Mouse (Mus musculus) heart, embryonic 16.5 days (tissue): Measurements from ENCODE around the gene Mtmr2. TPM values are rescaled to one million over a fixed set of nuclear protein-coding genes. Genes with fewer than 3 reads are reported as not detected.

Source experiments
- ATAC-seq: fragments of 200-750 bp; cut with Nextera tagmentation; replicated peaks from 2 replicates; pipeline ENCODE4 v1.8.0; 2017; ENCODE audit warnings: moderate number of reproducible peaks; ENCODE audit not compliant: insufficient read depth, low FRiP score; ENCODE audit errors: extremely low read depth
- H3K27ac ChIP-seq: fragments of 300-500 bp; sonication (generic); 2 replicates; pipeline ENCODE4 v1.5.1; 2014; ENCODE audit warnings: mild to moderate bottlenecking, low read length, control low read depth, moderate library complexity
- H3K27me3 ChIP-seq: fragments of 300-500 bp; sonication (generic); 2 replicates; pipeline ENCODE4 v1.6.1; 2014; ENCODE audit warnings: low read length, mixed read lengths; ENCODE audit not compliant: control insufficient read depth, insufficient read depth
- H3K36me3 ChIP-seq: fragments of 300-500 bp; sonication (generic); 2 replicates; pipeline ENCODE4 v1.6.1; 2014; ENCODE audit not compliant: control insufficient read depth, insufficient read depth
- H3K4me1 ChIP-seq: fragments of 300-500 bp; sonication (generic); 2 replicates; pipeline ENCODE4 v1.6.1; 2014; ENCODE audit warnings: low read length, mixed read lengths; ENCODE audit not compliant: control insufficient read depth, insufficient read depth
- H3K4me2 ChIP-seq: fragments of 300-500 bp; sonication (generic); 2 replicates; pipeline ENCODE4 v1.6.1; 2014; ENCODE audit warnings: low read depth, mild to moderate bottlenecking, control low read depth, low read length
- H3K4me3 ChIP-seq: fragments of 300-500 bp; sonication (generic); 2 replicates; pipeline ENCODE4 v1.5.1; 2014; ENCODE audit warnings: mild to moderate bottlenecking, control low read depth, low read length
- H3K9ac ChIP-seq: fragments of 300-500 bp; sonication (generic); 2 replicates; pipeline ENCODE4 v1.6.1; 2014; ENCODE audit warnings: low read length, control low read depth
- H3K9me3 ChIP-seq: fragments of 300-500 bp; sonication (generic); replicated peaks from 2 replicates; pipeline ENCODE4 v1.6.1; 2016; ENCODE audit warnings: low read length; ENCODE audit not compliant: control insufficient read depth
- WGBS: fragments of 180-500 bp; shearing (Covaris S2); extraction: QIAGEN DNeasy Blood & Tissue Kit; methylation state at CpG from one replicate; pipeline ENCODE4 v1.1.7; 2014; 5-methylcytosine and 5-hydroxymethylcytosine counted together
- polyA plus RNA-seq: library from polyadenylated mRNA; unstranded; fragments of >200 nt; fragmentation: Nextera tagmentation; extraction: Ambion mirVana; gene quantifications from 2 replicates; pipeline ENCODE4 v1.2.1, GENCODE M21; 2015

Gene Mtmr2
- polyA plus RNA-seq, 1 experiment from 2014 or later: 46.0 TPM

GRCm38 (mm10) chr9:13826391-13826805, 78.2 kb downstream of the Mtmr2 start:
- peak; percentile 1 for ATAC-seq
- H3K9me3 ChIP-seq: no peaks in the 10 kb centered on the region
- under 1% methylated on average over 31 of the region's 31 CpGs for WGBS
- peak overlapping the region; percentile 99 for H3K27ac ChIP-seq
- H3K4me3 ChIP-seq: peak overlapping the region; percentile 80
- H3K27me3 ChIP-seq: no peaks in the 10 kb centered on the region
- peak overlapping the region; percentile 88 for H3K4me2 ChIP-seq
- peak overlapping the region; percentile 90 for H3K9ac ChIP-seq
- H3K36me3 ChIP-seq: peaks cover 8% of the 10 kb centered on the region; the same call in 1 of the 2 replicates
- peaks cover 14% of the 10 kb centered on the region for H3K4me1 ChIP-seq

DNA sequence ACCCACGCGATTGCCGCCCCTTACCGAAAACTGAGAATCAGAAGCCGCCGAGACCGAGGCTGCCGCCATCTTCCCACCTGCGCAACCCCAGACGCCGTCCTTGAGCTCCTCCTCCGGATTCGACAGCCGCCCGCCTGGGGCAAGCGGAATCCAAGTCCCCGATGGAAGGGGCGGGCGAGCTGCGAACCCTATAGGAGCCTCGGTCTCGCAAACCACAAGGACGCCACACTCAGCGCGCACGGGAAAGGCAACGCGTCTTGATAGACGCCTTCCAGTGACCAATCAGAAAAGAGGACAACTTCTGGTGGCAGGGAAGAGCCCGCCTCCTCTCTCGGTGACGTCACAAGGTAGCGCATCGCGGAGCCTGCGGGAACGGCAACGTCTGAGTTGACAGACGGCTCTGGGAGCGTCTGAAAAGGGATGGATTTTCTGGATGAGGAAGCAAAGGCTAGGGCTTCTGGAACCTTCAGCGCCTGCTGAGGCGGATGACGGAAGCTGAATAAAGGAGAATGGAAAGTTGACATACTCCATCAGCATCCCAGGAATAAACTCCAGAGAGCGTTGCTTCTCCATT, 78.7 kb downstream of the Mtmr2 start, which contains the start of gene Cep57:
Gene Cep57 (minus strand): TSS at position 276 of the 574 bp plus-strand sequence.
- peak; percentile 90 for ATAC-seq
- WGBS: under 1% methylated on average over 44 of the region's 44 CpGs

DNA sequence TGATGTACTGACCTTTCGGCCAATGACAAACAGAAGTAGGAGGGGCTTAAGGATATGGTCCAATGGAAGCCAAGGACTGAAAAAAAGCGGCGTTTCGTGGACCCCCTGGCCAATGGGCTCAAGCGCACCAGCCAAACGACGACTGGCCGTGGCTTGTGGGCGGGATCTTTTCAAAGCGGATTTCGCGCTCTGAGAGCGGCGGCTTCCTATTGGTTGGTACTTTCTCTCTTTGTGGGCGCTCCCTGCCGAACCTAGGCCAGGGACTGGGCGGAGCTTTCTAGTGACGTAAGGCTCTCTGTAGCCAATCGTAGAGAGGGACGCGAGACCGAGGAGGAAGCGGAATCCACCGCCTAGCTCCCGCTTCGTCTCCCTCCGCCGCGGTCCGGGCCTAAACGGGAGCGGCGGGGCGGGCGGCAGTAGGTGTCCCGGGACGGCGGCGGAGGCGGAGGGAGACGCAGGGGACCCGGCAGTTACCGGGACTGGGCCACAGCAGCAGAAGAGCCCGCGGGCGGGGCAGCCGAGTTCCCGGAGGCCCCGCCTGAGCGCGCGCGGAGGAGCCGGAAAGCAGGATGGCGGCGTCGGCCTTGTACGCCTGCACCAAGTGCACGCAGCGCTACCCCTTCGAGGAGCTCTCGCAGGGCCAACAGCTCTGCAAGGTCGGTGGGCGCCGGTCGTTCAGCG, 79.3 kb downstream of the Mtmr2 start, which contains the start of gene Fam76b:
Gene Fam76b (plus strand): TSS at position 311 of the 681 bp plus-strand sequence.
- peak within 1 kb of the TSS; percentile 99 for H3K27ac ChIP-seq
- H3K27me3 ChIP-seq: no peaks in the 10 kb centered on the region
- H3K9me3 ChIP-seq: no peaks in the 10 kb centered on the region
- H3K36me3 ChIP-seq: peaks cover 14% of the 10 kb centered on the region; the same call in 1 of the 2 replicates
- WGBS: under 1% methylated on average over 57 of the region's 67 CpGs
- H3K4me2 ChIP-seq: peak within 1 kb of the TSS; percentile 88
- peaks cover 14% of the 10 kb centered on the region for H3K4me1 ChIP-seq
- H3K4me3 ChIP-seq: peak within 1 kb of the TSS; percentile 80
- peak within 1 kb of the TSS; percentile 95 for H3K9ac ChIP-seq
- ATAC-seq: peak; percentile 92

More for the DNA sequence above, 78.7 kb downstream of the Mtmr2 start, which contains the start of gene Cep57:
- peak within 1 kb of the TSS; percentile 95 for H3K9ac ChIP-seq
- H3K27ac ChIP-seq: peak within 1 kb of the TSS; percentile 99
- H3K27me3 ChIP-seq: no peaks in the 10 kb centered on the region
- H3K4me2 ChIP-seq: peak within 1 kb of the TSS; percentile 88
- H3K4me3 ChIP-seq: peak within 1 kb of the TSS; percentile 80
- peaks cover 12% of the 10 kb centered on the region; the same call in 1 of the 2 replicates for H3K36me3 ChIP-seq
- peaks cover 14% of the 10 kb centered on the region for H3K4me1 ChIP-seq
- no peaks in the 10 kb centered on the region for H3K9me3 ChIP-seq

GRCm38 (mm10) chr9:13828087-13828441, 79.9 kb downstream of the Mtmr2 start:
- peak overlapping the region; percentile 76 for H3K4me3 ChIP-seq
- peak overlapping the region; percentile 95 for H3K9ac ChIP-seq
- peak; percentile 6; the same call in 1 of the 2 replicates for ATAC-seq
- WGBS: under 1% methylated on average over 23 of the region's 23 CpGs
- H3K27ac ChIP-seq: peak overlapping the region; percentile 98
- H3K4me1 ChIP-seq: peaks cover 14% of the 10 kb centered on the region
- H3K4me2 ChIP-seq: peak overlapping the region; percentile 88
- H3K9me3 ChIP-seq: no peaks in the 10 kb centered on the region
- H3K36me3 ChIP-seq: peaks cover 16% of the 10 kb centered on the region
- no peaks in the 10 kb centered on the region for H3K27me3 ChIP-seq

- no peak for ATAC-seq
- Histone ChIP-seq H3K4me1 (no peaks in the 10 kb centered on the region), H3K4me2 (no peak overlapping the region), H3K36me3 (peaks cover 55% of the 10 kb centered on the region), H3K4me3 (no peak overlapping the region), H3K9ac (no peak overlapping the region), H3K27ac (no peak overlapping the region), H3K9me3 (no peaks in the 10 kb centered on the region), H3K27me3 (no peaks in the 10 kb centered on the region)
- 72% methylated on average over 3 of the region's 3 CpGs for WGBS
Measured at GRCm38 (mm10) chr9:13835256-13835655, 87.0 kb downstream of the Mtmr2 start.

- no peak overlapping the region for H3K9ac ChIP-seq
- no peak overlapping the region for H3K27ac ChIP-seq
- H3K4me2 ChIP-seq: no peak overlapping the region
- no peaks in the 10 kb centered on the region for H3K27me3 ChIP-seq
- no peaks in the 10 kb centered on the region for H3K4me1 ChIP-seq
- WGBS: 43% methylated on average over 2 of the region's 2 CpGs
- no peak for ATAC-seq
- no peaks in the 10 kb centered on the region for H3K9me3 ChIP-seq
- H3K4me3 ChIP-seq: no peak overlapping the region
- peaks cover 57% of the 10 kb centered on the region for H3K36me3 ChIP-seq
Measured at GRCm38 (mm10) chr9:13836726-13837125, 88.5 kb downstream of the Mtmr2 start.

DNA sequence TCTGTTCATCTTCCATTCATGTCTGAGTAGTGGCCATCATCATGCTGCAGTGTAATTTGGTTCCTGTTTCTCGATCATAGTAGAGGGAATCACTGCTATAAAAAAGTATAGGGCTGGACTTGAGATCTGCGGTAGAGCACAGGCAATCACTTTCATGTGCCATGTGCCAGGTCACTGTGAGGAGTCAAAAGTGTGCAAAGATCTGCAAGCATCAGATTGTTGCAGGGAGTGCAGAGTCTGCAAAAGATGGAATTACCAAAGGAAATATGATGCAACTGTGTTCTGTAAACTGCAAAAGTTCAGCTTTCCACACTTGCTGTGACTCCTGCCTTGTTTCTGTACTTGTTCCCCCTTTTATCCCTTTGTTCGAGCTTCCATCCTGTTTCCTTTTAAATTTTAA, 99.4 kb downstream of the Mtmr2 start:
- ATAC-seq: no peak
- WGBS: 76% methylated on average over 3 of the region's 3 CpGs
- no peaks in the 10 kb centered on the region for H3K27me3 ChIP-seq
- H3K36me3 ChIP-seq: peaks cover 13% of the 10 kb centered on the region
- H3K9ac ChIP-seq: no peak overlapping the region
- no peak overlapping the region for H3K27ac ChIP-seq
- no peaks in the 10 kb centered on the region for H3K9me3 ChIP-seq
- no peak overlapping the region for H3K4me2 ChIP-seq
- H3K4me3 ChIP-seq: no peak overlapping the region
- H3K4me1 ChIP-seq: no peaks in the 10 kb centered on the region

- peaks cover 7% of the 10 kb centered on the region for H3K36me3 ChIP-seq
- no peaks in the 10 kb centered on the region for H3K27me3 ChIP-seq
- H3K4me2 ChIP-seq: no peak overlapping the region
- ATAC-seq: peak; percentile 47; the same call in 1 of the 2 replicates
- H3K4me3 ChIP-seq: no peak overlapping the region
- 76% methylated on average over 10 of the region's 10 CpGs for WGBS
- H3K9me3 ChIP-seq: no peaks in the 10 kb centered on the region
- no peak overlapping the region for H3K9ac ChIP-seq
- no peak overlapping the region for H3K27ac ChIP-seq
- no peaks in the 10 kb centered on the region for H3K4me1 ChIP-seq
Measured at GRCm38 (mm10) chr9:13848481-13849480, 100.6 kb downstream of the Mtmr2 start.
